Comparison of ENCODE assay signal across 18 mouse cellular contexts in the genomic region with DNA sequence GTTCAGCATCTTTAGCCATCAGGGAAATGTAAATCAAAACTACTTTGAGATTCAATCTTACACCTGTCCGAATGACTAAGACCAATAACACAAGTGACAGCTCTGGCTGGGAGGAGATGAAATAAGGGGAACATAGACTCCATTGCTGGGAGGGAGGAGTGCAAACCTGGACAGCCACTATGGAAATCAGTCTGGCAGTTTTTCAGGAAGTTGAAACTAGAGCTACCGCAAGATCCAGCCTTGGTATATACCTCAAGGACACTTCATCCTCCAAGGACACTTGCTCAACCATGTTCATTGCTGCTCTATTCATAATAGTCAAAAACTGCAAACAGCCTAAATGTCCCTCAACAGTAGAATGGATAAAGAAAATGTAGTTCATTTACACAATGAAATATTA.
"Had no signal": no experiment of that assay in that cellular context is flagged by ENCODE, and none has a peak within 500 bp of the region (broad histone marks: within the 10 kb centered on the region; RNA-seq: fewer than 3 reads in every experiment).

No protein-coding gene starts in this region.

- DNase-seq: kidney, adult 9 months; kidney, postnatal 36 days; layer of hippocampus, adult 9-11 months; layer of hippocampus, postnatal 36 days; liver; liver, embryonic 13.5 days; liver, postnatal 0 days; right cerebral cortex, postnatal 14 days; thymus, adult 2 months; thymus, postnatal 25 days had no signal

- H3K27me3 ChIP-seq: limb, embryonic 12.5 days; liver, embryonic 13.5 days; lung, embryonic 15.5 days; midbrain, embryonic 13.5 days; neural tube, embryonic 15.5 days; stomach, embryonic 15.5 days had no signal

- H3K27ac ChIP-seq: kidney, postnatal 0 days; limb, embryonic 12.5 days; liver, embryonic 13.5 days; lung, embryonic 15.5 days; macrophage; midbrain, embryonic 13.5 days; neural tube, embryonic 15.5 days; stomach, embryonic 15.5 days had no signal

- ATAC-seq: liver, postnatal 0 days; midbrain, embryonic 13.5 days had no signal

- H3K4me1 ChIP-seq: limb, embryonic 12.5 days; liver, embryonic 13.5 days; lung, embryonic 15.5 days; midbrain, embryonic 13.5 days; neural tube, embryonic 15.5 days; stomach, embryonic 15.5 days had no signal

- H3K4me3 ChIP-seq: limb, embryonic 12.5 days; liver, embryonic 13.5 days; lung, embryonic 15.5 days; midbrain, embryonic 13.5 days; myocyte; neural tube, embryonic 15.5 days; stomach, embryonic 15.5 days had no signal

- H3K9me3 ChIP-seq: liver, embryonic 13.5 days; lung, embryonic 15.5 days; neural tube, embryonic 15.5 days; stomach, embryonic 15.5 days had no signal
